Mouse (Mus musculus) embryonic facial prominence, embryonic 12.5 days (tissue): ENCODE measurements around the gene Shisal2a. TPM values are rescaled to one million over a fixed set of nuclear protein-coding genes. Genes with fewer than 3 reads are reported as not detected.
"Not testable (repeated sequence)": the region's sequence is repeated elsewhere in the genome, so short reads cannot be mapped to it uniquely, and the experiment has no call there.

ENCODE experiments used
- ATAC-seq: fragments of 200-750 bp; cut with Nextera tagmentation; 2 replicates; pipeline ENCODE4 v1.8.0; 2017; ENCODE audit not compliant: insufficient number of reproducible peaks, insufficient read depth, low FRiP score, low TSS enrichment
- H3K27ac ChIP-seq: fragments of 300-500 bp; sonication (generic); 2 replicates; pipeline ENCODE4 v1.5.1; 2016; ENCODE audit warnings: mild to moderate bottlenecking
- H3K27me3 ChIP-seq: fragments of 300-500 bp; sonication (generic); 2 replicates; pipeline ENCODE4 v1.6.1; 2016; ENCODE audit warnings: mild to moderate bottlenecking, moderate library complexity
- H3K36me3 ChIP-seq: fragments of 300-500 bp; sonication (generic); 2 replicates; pipeline ENCODE4 v1.6.1; 2016; ENCODE audit warnings: mild to moderate bottlenecking
- H3K4me1 ChIP-seq: fragments of 300-500 bp; sonication (generic); 2 replicates; pipeline ENCODE4 v1.6.1; 2016
- H3K4me2 ChIP-seq: fragments of 300-500 bp; sonication (generic); replicated peaks from 2 replicates; pipeline ENCODE4 v1.6.1; 2016; ENCODE audit warnings: mild to moderate bottlenecking, moderate library complexity
- H3K4me3 ChIP-seq: fragments of 300-500 bp; sonication (generic); 2 replicates; pipeline ENCODE4 v1.5.1; 2016; ENCODE audit warnings: mild to moderate bottlenecking
- H3K9ac ChIP-seq: fragments of 300-500 bp; sonication (generic); 2 replicates; pipeline ENCODE4 v1.6.1; 2016; ENCODE audit warnings: mild to moderate bottlenecking, moderate library complexity
- H3K9me3 ChIP-seq: fragments of 300-500 bp; sonication (generic); 2 replicates; pipeline ENCODE4 v1.6.1; 2016; ENCODE audit warnings: mild to moderate bottlenecking, moderate library complexity
- WGBS: fragments of 180-500 bp; shearing (Covaris S2); methylation state at CpG from one replicate; pipeline ENCODE4 v1.1.7; 2016; 5-methylcytosine and 5-hydroxymethylcytosine counted together
- polyA plus RNA-seq: library from polyadenylated mRNA; unstranded; fragments of >200 nt; fragmentation: Nextera tagmentation; extraction: Ambion mirVana; gene quantifications from 2 replicates; pipeline ENCODE4 v1.2.1, GENCODE M21; 2016

The Shisal2a gene
- polyA plus RNA-seq, 1 experiment from 2014 or later: 13.3 TPM

DNA sequence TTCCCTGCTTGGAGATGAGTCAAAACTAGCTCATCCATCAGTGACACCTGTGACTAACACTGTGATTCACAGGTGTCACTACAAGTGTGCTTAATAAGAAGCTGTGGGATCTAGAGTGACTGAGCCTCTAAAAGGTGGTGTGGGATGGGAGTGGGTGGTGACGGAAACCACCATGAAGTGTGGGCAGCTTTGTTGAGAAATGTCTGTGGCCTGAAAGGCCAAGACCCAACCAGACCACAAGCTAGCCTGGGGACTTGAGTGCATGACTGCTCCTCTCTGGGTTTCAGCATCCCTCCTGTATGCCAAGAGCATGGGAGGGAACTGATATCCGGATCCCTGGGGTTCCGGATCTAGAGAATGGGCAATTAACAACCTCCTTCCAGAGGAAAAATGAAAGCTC is 11.7 kb downstream of the Shisal2a start:
- H3K9me3 ChIP-seq: no peaks in the 10 kb centered on the region
- ATAC-seq: no peak
- H3K27me3 ChIP-seq: no peaks in the 10 kb centered on the region
- no peak overlapping the region for H3K4me2 ChIP-seq
- no peaks in the 10 kb centered on the region for H3K4me1 ChIP-seq
- H3K27ac ChIP-seq: no peak overlapping the region
- 88% methylated on average over 3 of the region's 3 CpGs for WGBS
- no peak overlapping the region for H3K9ac ChIP-seq
- peaks cover 4% of the 10 kb centered on the region; the same call in 1 of the 2 replicates for H3K36me3 ChIP-seq
- H3K4me3 ChIP-seq: no peak overlapping the region

DNA sequence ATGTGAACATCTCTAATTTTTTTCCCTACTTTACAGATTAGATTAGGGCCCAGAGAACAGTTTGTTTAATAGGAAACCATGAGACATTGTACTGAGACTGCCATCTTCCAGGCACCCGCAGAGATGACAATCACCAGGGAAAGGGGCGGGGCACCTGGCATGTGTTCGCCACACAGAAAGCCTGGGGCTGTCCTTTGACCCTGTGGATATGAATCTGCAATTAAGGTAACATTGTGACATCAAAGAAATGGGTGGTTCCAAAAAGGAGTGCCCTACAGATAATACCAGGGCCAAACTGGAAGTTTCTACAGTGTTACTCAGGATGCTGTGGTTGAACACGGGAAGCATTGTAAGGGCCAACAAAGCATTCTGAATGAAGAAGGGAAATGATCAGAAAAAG is 12.7 kb downstream of the Shisal2a start:
- Histone ChIP-seq H3K4me1 (no peaks in the 10 kb centered on the region), H3K36me3 (peaks cover 4% of the 10 kb centered on the region; the same call in 1 of the 2 replicates), H3K9ac (no peak overlapping the region), H3K4me2 (no peak overlapping the region), H3K27me3 (no peaks in the 10 kb centered on the region), H3K27ac (no peak overlapping the region), H3K4me3 (no peak overlapping the region), H3K9me3 (no peaks in the 10 kb centered on the region)
- 71% methylated on average over 4 of the region's 4 CpGs for WGBS
- ATAC-seq: no peak

DNA sequence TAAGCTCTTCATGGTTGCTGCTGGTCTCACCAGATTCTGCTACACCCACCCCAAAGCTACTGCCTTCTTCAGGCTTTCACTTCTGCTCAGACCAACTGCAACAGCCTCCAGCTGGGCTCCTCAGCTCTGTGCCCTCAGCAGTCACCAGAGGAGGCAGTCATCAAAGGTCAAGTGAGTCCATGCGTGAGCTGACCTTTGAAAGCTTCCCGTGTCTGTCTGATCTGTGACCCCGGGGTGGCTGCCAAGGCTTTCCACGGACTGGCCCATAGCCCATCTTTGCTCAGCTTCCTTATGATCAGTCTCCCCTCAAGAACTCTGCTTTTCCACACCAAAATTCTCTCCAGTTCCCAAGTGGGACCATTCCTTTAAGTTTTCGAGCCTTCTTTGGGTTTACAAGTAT is 13.9 kb downstream of the Shisal2a start:
- ATAC-seq: no peak
- Histone ChIP-seq H3K27me3 (no peaks in the 10 kb centered on the region), H3K9ac (no peak overlapping the region), H3K4me3 (no peak overlapping the region), H3K4me2 (no peak overlapping the region), H3K4me1 (peaks cover 1% of the 10 kb centered on the region), H3K9me3 (no peaks in the 10 kb centered on the region), H3K27ac (peak overlapping the region; percentile 50; the same call in 1 of the 2 replicates), H3K36me3 (peaks cover 4% of the 10 kb centered on the region; the same call in 1 of the 2 replicates)
- WGBS: 26% methylated on average over 5 of the region's 5 CpGs

DNA sequence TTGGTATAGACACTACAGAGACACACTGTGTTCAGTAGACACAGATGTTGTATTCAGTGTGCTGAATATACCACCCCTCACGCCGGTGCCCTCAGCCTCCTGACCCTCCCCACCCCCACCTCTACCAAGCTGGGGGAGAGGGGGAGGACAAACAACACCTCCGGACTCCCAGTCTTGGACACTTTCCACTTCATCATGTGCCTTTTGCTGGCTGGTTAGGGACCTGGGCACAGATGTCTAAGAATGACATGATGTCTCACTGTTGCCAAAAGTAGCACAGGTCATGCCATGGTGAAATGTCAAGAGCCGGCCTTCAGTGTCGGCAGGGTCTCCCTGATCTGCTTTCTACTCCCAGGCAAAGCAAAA is 19.1 kb downstream of the Shisal2a start:
- Histone ChIP-seq H3K27me3 (no peaks in the 10 kb centered on the region), H3K36me3 (peaks cover 4% of the 10 kb centered on the region; the same call in 1 of the 2 replicates), H3K4me3 (no peak overlapping the region), H3K9me3 (no peaks in the 10 kb centered on the region), H3K4me1 (peaks cover 43% of the 10 kb centered on the region), H3K27ac (peak overlapping the region; percentile 96), H3K4me2 (no peak overlapping the region), H3K9ac (peak overlapping the region; percentile 27; the same call in 1 of the 2 replicates)
- WGBS: 13% methylated on average over 5 of the region's 5 CpGs
- no peak for ATAC-seq

DNA sequence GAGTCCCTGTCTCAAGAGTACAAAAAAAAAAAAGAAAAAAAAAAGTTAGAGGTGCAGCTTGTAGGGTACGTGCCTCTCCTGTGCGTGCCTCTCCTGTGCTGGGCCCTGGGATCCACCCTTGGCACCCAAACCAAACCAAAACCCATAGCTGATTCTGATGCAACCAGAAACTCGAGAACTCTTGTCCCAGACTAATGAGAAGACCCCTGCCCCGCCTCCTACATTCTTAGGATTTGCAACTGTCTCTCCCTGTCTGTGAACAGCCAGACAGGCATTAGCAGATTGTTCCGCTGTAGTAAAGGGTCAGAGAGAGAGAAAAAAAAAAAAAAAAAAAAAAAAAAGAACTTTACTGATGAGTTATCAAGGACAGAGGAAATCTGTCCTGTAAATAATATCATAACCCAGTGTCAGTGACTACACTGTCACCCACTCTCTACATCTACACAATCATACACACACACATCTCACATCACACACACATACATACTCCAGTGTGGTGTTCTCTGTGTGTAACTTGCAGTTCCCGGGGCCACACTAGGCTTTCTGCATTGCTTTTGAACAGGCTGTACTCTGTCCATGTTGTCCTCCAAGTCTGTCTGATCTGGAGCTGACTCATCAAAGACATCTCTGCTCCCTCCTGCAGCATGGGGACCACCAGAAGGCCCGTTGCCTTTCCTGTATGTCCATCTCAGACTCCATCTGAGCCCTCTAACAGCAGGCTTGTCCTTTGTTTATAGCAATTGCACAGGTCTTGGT is 19.6 kb downstream of the Shisal2a start:
- peak overlapping the region; percentile 18; the same call in 1 of the 2 replicates for H3K4me2 ChIP-seq
- peak overlapping the region; percentile 96 for H3K27ac ChIP-seq
- no peak overlapping the region for H3K4me3 ChIP-seq
- WGBS: 5% methylated on average over 7 of the region's 7 CpGs
- H3K4me1 ChIP-seq: peaks cover 48% of the 10 kb centered on the region
- H3K9me3 ChIP-seq: no peaks in the 10 kb centered on the region
- ATAC-seq: peak; percentile 37
- no peaks in the 10 kb centered on the region for H3K27me3 ChIP-seq
- peaks cover 4% of the 10 kb centered on the region; the same call in 1 of the 2 replicates for H3K36me3 ChIP-seq
- peak overlapping the region; percentile 27; the same call in 1 of the 2 replicates for H3K9ac ChIP-seq

DNA sequence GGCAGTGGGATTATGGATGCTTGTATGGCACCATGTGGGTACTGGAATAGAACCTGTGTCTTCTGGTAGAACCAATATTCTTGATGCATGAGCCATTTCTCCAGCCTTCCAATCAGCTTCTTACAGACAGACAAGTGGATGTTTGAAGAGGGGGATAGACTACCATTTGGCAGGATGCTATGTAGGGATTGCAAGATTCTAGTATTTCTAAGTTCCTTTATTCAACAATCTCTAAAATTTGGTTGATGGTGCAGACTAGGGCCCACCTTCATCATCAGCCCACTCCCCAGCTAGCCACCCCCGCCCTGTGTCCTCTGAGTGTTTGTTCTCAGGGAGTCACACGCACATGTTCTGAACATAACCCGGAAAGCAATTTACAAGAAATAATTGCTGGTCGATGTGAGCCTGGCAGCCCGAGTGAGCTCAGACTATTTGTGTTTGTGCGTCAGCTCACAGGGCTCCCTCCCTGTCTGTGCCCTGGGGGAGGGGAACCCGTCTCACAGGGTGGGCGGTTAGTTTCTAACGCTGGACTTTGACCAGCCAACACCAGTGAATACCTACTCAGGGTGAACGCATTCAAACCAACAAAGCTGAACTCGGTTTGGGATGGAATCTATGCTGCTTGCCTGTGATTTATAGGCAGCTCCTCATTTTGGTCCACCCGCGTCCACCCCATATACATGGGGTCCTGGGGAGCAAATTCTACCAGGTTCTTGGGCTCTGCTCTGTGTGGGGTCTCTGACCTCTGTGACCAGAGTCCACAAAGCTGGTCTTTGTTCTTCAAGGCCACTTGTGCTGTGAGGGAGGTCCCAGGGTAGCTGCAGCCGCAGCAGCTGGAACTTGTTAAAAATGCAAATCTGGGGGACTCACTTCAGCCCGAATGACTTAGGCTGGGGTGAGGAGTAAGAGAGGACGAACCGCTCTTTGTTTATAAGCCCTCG is 20.6 kb downstream of the Shisal2a start:
- 1% methylated on average over 18 of the region's 18 CpGs for WGBS
- Histone ChIP-seq H3K4me2 (peak overlapping the region; percentile 18; the same call in 1 of the 2 replicates), H3K36me3 (peaks cover 4% of the 10 kb centered on the region; the same call in 1 of the 2 replicates), H3K27me3 (no peaks in the 10 kb centered on the region), H3K27ac (peak overlapping the region; percentile 96), H3K9ac (no peak overlapping the region), H3K9me3 (no peaks in the 10 kb centered on the region), H3K4me3 (no peak overlapping the region), H3K4me1 (peaks cover 55% of the 10 kb centered on the region)
- peak; percentile 75 for ATAC-seq

DNA sequence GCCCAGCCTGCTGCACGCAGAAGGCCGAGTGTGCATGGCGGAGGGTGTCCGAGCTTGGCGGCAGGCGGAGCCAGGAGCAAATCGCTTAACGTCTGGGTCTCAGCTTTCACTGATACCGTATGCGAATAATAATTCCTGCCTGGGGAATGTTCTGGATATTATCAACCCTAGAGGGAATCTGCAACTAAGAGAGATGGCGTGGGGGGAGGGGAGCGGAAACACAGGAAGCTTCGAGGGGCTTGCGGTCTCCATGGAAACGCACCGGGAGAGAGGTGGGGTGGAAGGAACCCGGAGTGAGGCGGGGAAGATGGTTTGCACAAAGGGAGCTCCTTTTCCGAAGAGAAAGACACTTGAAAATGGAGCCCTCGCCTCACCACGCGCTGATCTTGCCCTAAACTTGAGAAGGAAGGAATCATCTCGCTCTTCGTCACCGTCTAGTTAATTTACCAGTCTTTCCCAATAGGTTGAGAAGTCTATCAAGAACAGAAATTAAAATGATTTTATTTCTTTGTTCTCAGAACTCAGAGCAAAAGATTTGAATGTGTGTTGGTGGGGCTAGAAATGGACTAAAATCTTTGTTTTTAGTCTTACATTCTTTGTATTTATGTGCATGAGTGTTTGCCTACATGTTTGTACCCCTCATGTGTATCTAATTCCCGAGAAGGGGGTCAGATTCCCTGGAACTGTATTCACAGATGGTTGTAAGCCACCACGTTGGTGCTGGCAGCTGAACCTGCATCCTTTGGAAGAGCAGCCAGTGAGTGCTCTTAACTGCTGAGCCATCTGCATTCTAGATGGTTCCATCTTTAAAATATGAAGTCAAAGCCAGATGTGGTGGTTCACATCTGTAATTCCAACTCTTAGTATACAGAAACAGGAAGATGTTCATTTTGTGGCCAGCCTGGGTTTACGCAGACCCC is 22.8 kb downstream of the Shisal2a start:
- H3K36me3 ChIP-seq: no peaks in the 10 kb centered on the region
- peak overlapping the region; percentile 96 for H3K27ac ChIP-seq
- H3K4me1 ChIP-seq: peaks cover 66% of the 10 kb centered on the region
- H3K9me3 ChIP-seq: no peaks in the 10 kb centered on the region
- WGBS: 4% methylated on average over 28 of the region's 28 CpGs
- ATAC-seq: peak; percentile 43; the same call in 1 of the 2 replicates
- peak overlapping the region; percentile 29 for H3K4me2 ChIP-seq
- no peaks in the 10 kb centered on the region for H3K27me3 ChIP-seq
- peak overlapping the region; percentile 9; the same call in 1 of the 2 replicates for H3K4me3 ChIP-seq
- no peak overlapping the region for H3K9ac ChIP-seq

DNA sequence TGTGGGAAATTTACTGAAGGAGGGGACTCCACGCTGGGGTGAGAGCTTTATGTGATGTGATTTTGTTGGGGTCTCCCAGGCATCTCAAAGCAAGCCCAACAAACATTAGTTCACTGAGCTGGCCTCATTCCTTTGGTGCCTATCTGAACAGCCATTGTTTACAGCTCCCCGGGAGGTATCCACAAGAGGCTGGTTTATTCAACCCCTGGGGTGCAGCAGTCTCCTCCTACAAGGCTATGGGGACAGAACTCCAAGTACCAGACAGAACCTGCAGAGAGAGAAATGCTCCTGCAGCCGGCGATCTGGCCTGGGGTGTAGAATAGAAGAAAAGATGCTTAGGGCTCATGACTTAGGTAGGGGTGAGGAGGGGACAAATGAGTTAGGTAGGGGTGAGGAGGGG is 24.7 kb downstream of the Shisal2a start:
- no peak for ATAC-seq
- peaks cover 68% of the 10 kb centered on the region for H3K4me1 ChIP-seq
- no peak overlapping the region for H3K9ac ChIP-seq
- no peaks in the 10 kb centered on the region for H3K9me3 ChIP-seq
- no peaks in the 10 kb centered on the region for H3K36me3 ChIP-seq
- no peak overlapping the region for H3K4me3 ChIP-seq
- 20% methylated on average over 4 of the region's 4 CpGs for WGBS
- H3K4me2 ChIP-seq: no peak overlapping the region
- H3K27me3 ChIP-seq: no peaks in the 10 kb centered on the region
- H3K27ac ChIP-seq: peak overlapping the region; percentile 96

DNA sequence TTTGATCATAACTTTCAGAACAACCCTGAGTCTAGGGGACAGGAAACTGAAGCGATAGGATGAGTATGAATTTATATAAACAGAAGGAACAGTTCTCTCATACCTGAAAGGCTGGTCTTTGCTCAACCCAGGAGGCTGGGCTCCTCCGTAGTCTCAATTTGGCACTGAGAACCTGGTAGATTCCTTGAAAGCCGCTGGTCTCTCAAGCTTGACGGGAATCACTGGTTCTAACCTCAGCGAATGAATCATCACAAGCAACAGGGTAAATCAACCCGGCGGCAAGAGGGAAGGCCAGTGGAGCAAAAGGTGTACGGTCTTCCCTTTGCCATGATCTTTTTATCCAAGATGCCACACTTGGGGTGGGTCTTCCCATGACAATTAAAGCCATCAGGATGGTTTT is 25.7 kb downstream of the Shisal2a start:
- no peaks in the 10 kb centered on the region for H3K27me3 ChIP-seq
- no peak overlapping the region for H3K4me3 ChIP-seq
- 94% methylated on average over 8 of the region's 8 CpGs for WGBS
- no peaks in the 10 kb centered on the region for H3K36me3 ChIP-seq
- ATAC-seq: no peak
- no peak overlapping the region for H3K9ac ChIP-seq
- H3K9me3 ChIP-seq: no peaks in the 10 kb centered on the region
- no peak overlapping the region for H3K4me2 ChIP-seq
- peaks cover 59% of the 10 kb centered on the region for H3K4me1 ChIP-seq
- no peak overlapping the region for H3K27ac ChIP-seq

DNA sequence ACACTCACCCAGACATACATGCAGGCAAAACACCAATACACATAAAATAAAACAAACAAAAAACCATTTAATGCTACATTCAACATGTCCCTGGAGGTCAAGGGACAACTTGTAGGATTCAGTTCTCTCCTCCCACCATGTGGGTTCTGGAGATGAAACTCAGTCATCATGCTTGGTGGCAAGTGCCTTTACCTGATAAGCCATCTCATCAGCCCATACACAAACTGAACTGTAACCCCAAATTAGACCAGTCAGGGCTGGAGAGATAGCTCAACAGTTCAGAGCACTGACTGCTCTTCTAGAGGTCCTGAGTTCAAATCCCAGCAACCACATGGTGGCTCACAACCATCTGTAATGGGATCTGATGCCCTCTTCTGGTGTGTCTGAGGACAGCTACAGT is 29.6 kb downstream of the Shisal2a start:
- not testable (repeated sequence) for H3K36me3 ChIP-seq, H3K4me3 ChIP-seq, H3K9me3 ChIP-seq, H3K9ac ChIP-seq, H3K4me2 ChIP-seq, H3K27ac ChIP-seq, ATAC-seq, H3K27me3 ChIP-seq
- H3K4me1 ChIP-seq: peaks cover 59% of the 10 kb centered on the region

DNA sequence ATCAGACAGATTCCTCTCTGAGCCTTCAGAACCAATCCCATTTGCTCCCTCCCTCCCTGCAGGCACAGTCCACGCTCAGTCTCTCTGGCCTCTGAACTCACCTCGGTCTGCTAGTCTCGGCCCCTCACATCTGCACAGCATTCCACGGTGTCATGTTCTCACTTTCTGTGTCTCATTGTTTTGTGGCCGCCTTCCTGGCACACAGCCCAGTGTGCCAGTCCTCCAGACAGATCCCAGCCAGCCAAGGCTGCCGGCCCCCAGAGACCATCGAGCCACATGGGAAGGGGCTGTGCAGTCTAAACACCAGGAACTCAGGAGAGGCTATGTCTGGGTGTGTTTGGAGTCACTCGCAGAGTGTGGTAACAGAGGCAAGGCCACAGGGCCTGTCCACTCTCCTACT is 32.3 kb downstream of the Shisal2a start:
- 0% methylated on average over 8 of the region's 8 CpGs for WGBS
- Histone ChIP-seq H3K4me2 (peak overlapping the region; percentile 23; the same call in 1 of the 2 replicates), H3K4me1 (peaks cover 62% of the 10 kb centered on the region)

More for the DNA sequence above, 32.3 kb downstream of the Shisal2a start:
- H3K27me3 ChIP-seq: no peaks in the 10 kb centered on the region
- H3K4me3 ChIP-seq: no peak overlapping the region
- no peaks in the 10 kb centered on the region for H3K36me3 ChIP-seq
- H3K9ac ChIP-seq: no peak overlapping the region
- peak overlapping the region; percentile 95 for H3K27ac ChIP-seq
- peak; percentile 91 for ATAC-seq
- H3K9me3 ChIP-seq: no peaks in the 10 kb centered on the region
